Mouse (Mus musculus) layer of hippocampus, postnatal 25 days (tissue): ENCODE measurements at regions not wholly inside any gene's neighbourhood (a gene's known extent, or its start where the extent isn't known, plus 50 kb on each side); places are given as distances from the start of the nearest gene placed in this dataset.

Source experiments
- DNase-seq, 2 experiments: peaks; one replicate each; pipeline ENCODE4 v3.0.0; 2022; ENCODE audit warnings: mixed read lengths in 2 of 2, low spot score in 1 of 2; ENCODE audit errors: extremely low spot score in 1 of 2

DNA sequence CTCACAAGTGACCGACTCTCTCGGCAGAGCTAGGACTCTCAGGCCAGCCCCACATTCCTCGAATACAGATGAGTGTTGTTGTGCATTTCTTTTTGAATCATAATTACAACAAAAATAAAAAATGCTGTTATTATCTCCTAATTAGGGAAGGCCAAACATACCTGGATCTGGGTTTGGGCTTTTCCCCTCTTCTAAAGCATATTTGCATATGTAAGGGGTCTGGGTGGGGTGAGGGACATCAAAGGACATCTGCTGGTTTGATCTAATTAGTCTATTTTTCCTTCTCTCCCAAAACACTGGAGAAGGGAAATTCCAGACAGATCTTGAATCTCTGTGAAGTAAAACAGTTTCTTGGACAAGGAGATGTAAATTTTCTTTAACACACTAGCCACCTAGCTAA lies 85.3 kb downstream of the Tfap2a start:
- no peak for DNase-seq

DNA sequence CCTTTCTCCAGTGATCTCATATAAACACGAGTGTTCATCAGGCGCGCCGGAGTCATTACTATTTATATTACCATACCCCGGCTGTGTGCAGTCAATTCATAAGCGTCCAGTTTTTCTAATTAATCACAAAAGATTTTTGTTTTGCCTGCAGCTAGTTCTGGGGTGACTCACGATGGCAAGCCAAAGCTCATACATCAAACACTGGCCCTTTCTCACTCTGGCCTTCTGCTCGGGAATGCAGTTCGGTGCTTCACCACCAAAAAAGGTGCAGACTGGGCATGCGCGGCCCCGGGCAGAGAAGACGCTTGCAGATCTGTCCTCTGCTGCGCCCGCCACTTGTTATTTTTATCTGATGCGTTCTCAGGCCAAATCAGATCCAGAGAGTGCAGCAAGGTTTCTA lies 87.1 kb downstream of the Tfap2a start:
- DNase-seq: peak; percentile 71 to 86

DNA sequence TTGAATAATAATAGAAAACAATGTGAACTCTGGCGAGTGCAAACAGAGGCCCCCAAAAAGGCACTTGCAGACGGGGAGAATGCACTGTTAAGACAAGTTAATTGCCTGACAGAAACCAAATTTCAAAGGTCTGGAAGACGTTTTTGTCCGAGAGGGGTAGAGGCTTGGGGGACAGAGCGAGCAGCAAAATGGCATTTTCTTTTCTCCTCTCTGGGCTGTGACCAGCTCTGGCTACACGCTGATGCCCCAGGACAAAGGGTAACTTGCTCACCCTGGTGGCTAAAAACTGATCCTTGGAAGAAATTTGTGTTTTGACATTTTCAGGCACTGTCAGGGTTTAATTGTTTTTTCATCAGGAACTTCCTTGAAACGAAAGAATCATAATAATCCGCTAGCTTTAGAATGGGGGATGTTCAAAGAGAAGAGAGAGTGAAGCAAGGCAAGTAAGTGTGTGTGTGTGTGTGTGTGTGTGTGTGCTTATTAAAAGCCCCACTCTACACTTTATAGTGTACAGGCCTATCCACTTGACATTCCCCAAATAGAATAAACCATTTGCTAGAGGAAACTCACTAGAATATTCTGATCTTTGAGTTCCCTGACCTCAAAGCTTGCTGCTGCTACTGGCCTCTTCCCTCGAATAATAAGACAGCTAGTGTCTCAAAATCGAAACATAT lies 88.0 kb downstream of the Tfap2a start:
- DNase-seq: no peak

DNA sequence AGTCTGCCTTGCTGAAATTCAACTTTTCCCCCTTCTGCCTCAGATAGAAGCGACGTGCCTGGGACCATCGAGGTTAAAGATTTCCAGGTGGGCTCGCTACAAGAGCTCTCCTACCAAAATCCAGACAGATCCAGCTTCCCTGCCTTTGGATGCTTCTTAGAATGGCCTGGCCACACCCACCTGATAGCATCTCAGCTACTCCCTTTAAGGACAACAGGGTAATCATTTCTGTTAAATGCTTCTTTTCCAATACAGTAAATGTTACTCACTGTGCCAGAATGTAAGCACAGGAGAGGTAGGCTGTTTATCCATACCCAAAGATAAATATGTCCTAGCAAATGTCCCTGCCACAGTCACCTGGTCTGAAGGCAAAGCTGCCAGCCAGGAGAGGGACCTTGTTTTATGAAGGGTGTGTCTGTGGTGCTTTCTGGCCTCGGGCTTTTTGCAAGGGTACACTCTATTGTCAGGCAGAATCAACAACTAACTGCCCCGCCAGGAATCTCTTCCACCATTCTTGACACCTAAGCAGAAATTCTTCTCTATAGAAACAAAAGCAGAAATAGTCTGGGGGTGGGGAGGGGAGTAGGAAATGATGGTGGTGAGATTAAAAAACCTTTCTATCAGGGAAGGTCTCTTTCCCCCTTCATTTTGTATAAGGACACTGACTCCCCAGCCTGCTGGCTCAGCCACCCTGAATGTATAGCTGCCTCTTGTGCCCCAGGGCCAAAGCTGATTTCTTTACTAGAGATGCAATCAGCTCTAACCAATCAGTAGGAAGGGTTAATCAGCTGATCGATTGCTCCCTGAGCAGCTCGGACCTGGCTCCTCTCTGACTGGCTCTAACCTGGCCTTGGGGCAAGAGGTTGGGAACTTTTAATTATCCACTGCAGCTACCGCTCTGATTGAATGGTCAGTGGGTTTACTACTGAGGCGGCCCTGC lies 88.8 kb downstream of the Tfap2a start:
- no peak for DNase-seq

DNA sequence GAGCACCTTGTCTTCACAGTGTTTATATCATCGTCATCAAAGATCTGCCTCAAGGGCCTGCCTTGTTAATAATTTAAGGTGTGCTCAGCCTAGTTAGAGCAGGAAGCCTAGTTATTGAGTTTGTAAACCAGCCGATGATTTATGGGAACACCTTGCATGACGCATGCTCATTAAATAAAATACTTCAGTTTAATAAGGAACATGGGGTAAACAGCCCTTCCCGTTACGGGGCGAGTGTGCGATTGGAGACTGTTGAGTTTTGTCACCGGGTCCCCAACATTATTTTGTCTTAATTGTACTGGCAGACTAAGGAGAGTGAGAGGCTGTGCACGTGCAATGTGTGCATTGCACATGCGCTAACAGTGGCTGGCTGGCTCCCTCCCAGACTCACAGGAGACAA lies 92.0 kb downstream of the Tfap2a start:
- DNase-seq: no peak

DNA sequence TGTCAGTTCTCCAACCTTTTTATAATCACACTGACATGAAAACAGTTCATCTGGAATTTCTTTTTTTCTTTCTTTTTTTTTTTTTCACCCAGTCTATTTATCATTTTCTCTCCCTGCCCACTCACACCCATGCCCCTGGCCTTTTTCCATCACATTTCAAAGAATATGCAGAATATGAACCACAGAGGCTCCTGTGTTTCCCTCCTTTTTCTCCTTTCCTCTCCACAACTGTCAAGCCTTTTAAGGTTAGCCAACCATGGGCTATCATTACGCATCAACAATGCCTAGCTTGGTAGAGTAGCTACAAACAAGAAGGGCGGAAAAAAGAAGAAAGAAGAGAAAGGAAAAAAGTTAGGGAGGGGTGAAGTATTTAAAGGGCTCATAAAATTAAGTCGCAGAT lies 92.5 kb downstream of the Tfap2a start:
- no peak for DNase-seq

DNA sequence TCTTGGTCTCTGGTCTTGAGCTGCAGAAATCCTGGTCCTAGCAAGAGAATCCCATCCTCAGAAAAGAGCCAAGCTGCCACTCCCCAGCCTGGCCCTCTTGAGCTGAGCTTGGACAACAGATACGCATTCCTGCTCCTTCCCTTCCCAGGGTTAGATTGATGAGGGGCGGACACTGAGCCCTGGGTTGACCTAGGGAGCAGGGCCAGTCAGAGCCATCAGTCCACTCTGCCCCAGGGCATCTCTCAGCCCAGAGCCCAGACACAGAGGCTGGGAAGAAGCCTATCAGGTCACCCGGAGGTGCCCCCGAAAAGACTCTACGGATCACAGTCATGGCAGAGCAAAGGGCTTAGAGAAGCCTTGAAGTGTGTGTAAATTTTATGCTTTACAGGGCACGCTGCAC lies 95.2 kb downstream of the Tfap2a start:
- DNase-seq: no peak

DNA sequence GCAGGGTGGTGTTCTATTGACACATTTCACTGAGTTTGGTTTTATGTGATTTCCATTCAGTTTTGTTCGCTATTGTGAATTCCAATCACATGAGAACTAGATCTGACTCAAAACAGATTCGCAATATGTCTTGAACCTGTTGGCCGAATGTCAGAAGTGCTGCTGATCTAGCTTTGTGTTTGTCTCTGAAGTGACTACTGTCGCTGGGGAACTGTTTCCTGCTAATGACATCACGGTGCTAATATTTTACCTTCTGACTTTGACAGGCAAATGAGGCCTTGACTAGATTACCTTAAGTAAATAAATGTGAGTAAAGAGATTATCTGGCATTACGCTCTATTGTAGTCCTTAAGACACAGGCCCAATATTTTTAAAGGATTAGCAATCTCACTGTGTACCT lies 100.9 kb downstream of the Tfap2a start:
- DNase-seq: no peak

DNA sequence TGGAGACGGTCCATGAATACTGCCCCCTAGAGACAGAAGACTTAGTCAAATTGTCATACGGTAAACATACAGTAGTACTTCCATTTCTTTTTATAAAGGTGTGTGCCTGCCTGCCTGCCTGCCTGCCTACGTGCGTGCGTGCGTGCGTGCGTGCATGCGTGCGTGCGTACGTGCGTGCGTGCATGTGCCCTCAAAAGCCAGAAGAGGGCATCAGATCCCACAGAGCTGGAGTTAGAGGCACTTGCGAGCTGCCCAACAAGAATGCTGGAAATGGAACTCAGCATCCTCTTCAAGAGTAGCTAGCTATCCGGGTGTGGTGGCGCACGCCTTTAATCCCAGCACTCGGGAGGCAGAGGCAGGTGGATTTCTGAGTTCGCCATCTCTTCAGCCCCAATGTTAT lies 120.3 kb downstream of the Tfap2a start:
- no peak for DNase-seq

DNA sequence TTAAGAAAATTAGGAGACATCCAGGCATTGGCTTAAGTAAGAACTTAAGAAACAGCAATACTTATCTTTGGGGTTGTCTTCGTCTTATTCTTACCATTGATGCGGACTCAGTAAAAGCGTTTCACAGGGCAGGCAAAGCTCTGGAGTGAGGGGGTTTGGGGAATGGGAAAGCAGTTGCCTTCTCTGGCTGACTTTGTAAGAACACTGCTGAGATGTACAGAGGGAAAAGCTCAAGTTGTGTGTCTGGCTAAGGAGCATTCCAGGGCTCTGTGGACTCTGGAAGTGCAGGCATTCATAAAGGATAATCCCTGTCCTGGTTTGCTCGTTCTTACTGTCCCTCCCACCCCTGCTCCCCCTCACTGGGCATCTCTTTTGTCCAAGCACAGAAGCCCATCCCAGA lies 129.7 kb downstream of the Tfap2a start:
- no peak for DNase-seq

DNA sequence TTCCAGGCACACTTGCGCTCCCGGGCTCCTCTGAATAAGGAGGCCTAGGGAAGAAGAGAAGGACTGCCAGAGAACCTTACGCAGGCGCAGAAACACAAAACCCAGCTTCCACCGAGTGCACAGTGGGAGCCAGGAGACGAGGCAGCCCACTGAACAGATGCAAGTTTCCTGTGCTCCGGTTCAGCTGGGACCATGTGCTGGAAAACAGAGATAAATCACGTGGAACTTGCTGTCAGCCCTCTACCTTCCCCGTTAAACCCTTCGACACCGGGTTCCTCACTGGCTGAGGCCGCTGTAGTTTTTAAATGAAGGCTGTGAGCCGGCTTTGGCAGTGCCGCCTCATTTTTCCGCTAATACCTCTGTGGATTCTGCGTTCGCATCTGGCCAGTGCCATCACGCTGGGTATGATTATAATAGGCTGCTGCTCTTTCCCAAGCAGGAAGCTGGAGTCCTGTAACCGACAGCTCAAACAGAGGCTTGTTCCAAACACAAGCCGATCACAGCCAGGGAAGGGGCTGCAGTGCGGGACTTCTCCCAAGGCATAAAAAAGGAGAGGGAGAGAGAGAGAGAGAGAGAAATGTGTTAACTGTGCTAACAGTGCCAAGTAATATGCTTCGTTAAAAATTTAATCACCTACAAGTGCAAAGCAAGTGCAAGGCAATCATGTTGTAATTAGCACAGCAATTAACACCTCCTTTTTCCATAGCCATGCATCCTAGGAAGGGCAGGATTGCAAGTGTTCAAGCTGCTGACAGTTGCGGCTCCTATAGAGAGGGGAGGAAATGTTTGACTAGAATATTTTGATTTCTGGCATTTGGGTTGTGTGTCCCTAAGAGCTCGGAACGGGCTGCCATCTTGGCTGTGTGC lies 131.5 kb downstream of the Tfap2a start:
- DNase-seq: peak; percentile 30

DNA sequence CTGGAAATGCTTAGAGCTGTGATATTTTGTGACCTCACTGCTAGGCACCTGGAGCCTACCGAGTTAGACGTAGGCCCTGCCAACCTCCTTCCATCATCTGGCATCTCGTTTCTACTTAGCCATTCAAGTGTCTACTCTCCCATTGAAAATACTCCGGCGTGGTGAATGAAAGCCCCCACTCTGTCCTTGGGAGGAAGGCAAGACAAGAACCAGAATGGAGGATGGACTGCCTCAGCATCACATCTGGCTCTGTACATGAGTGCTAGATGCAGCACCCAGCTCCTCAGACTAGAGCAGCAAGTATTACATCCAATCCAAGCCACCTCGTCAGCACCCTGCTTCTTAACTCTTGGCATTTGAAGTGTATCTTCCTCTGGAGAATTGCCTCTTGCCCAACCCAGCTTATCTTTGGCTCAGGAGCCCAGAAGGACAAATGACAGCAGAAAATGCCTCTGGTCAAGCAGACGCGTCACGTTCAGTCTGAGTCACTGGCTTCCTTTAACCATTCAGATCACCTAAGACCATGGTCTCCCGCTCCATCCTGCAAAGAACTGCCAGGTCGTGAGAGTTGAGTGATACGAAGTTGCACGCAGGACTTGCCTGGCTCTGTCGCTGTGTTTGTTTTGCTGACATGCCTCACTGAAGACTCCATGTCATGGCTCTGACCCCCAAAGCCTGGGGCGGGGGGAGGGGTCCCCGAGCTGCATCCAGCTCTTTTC lies 132.3 kb downstream of the Tfap2a start:
- no peak for DNase-seq

DNA sequence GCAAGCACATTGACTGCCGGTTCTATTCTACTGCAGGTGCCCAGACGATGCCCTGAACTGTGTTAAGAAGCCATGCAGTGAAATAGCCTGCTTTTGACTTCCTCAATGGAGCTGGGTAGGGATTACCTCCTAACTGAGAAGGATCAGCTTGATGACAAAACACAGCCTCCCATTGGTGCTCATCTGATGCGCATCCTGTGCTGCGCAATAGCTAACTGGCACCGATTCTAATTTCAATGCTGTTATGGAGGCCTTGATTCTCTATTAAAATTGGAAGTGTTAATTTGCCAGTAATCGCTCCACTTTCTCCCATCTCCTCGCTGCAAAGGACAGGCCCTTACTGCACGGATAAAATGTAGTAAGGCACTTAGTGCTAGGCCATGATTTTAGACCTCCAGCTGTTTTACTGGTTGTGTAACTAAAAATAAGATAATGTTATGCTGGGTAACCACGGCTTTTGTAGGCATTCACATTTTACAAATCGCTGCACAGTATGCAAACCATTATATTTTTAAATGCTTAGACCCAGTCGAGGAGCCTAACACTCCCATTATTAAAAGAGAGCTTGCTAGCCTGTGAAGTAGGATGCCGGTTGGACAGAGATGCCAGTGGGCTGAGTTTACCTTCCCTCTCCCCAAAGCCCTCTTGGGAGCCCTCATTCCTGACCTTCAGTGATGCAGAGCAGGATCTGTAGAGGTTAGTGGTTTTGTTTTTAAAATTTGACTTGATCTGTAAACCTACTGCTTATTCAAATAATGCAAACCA lies 163.0 kb downstream of the Tfap2a start:
- no peak for DNase-seq

DNA sequence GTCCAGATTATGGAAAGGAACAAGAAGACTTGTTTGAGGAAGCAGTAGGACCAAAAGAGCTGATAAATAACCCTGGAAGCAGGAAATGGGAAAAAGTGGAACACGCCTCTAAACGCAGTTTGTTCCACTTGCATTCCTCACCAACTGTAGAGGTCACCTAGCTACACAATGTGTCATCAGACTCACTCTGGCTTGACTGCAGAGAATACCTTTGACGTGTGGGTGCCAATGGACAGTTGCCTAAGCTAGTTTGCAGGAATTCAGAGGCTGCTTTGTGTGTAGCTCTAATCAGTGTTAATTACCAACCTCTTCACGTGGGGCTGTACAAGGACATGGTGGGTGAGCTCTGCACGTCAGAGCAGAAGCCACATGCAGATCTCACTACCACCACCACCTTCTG lies 168.7 kb downstream of the Tfap2a start:
- no peak for DNase-seq

DNA sequence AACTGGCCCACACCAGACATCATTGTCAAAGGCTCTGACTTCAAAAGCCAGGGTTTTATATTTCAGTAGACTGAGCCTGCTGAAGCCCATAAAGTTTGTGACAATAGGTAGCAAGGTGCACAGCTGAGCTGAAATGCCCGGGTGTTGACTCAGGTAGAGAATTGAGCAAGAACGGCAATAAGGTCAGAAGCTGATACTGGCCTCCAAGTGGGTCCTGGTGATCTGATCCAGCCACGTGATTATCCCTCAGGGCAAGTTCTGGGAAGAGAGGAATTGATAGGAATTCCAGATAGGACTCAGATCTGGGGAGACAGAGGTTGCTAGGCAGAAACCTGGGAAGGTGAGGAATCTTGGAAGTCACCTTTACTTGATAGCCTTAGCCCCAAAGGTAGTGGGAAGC lies 170.4 kb downstream of the Tfap2a start:
- DNase-seq: no peak

DNA sequence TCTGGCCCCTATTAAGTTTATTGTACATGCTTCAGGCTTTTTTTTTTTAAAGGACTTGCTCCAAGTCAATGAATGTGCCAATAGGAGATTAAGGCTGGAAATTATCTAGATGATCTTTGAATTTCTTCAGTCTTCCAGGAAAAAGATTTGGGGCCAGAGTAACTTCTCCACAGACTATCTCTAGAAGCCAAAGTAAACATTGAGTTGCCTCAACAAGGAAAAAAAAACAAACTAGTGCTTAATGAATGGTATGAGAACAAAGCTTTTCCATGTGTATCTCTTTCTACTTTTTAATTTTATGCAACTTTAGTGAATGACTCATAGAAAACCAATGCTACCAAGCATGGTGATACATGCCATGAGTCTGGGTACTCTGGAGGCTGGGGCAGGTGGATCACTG lies 173.8 kb downstream of the Tfap2a start:
- DNase-seq: no peak

DNA sequence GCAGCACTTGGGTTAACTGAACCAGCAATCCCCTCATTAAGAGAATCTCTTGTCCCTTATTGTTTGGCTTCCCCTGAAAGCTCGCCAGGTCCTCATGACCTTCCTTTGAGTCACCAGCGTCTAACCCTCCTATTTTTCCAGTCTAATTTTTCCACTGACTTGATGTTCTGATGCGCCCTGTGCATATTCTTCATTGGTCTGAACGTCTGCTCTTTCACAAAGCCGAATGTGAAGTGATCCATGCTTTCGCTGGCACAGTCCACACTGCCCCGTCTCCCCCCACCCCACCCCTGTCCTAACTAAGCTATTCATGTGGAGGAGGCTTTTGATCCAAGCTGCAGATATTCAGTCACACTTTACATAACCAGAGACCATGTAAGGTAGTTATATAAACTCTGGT lies 183.8 kb downstream of the Tfap2a start:
- no peak for DNase-seq

DNA sequence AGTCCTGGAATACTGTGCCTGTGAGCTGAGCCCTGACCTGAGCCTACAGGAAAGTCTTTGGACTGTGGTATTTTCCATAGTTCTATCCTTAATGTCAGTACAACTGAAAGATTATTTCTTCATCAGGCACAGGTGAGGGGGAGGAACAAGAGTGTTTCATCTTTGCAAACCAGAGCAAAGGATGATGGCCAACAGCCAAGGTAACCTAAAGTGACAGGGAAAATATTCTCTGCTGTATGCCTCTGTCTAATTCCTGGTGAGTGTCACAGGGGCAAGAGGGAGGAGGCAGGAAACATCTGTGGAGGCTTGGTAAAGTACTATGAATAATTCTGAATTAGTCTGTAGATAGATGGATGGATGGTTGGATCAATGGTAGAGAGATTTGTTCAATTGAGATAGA lies 164.3 kb upstream of the Ofcc1 start:
- no peak for DNase-seq

DNA sequence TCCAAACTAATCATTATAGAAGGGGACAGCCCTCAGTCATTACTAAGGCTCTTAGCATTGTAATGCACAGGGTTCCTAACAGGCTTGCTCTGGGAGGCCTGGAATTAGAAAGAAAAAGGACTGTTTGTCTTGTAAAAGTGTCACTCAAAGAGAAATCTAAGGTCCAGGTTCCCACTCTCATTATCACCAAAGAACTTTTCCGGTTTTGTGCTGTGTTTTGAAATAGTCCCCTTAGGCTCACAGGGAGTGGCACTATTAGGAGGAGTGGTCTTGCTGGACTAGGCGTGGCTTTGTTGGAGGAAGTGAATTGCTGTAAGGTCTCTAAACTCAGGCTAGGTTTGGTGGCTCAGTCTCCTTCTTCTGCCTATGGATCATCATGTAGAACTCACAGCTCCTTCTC lies 161.9 kb upstream of the Ofcc1 start:
- no peak for DNase-seq

DNA sequence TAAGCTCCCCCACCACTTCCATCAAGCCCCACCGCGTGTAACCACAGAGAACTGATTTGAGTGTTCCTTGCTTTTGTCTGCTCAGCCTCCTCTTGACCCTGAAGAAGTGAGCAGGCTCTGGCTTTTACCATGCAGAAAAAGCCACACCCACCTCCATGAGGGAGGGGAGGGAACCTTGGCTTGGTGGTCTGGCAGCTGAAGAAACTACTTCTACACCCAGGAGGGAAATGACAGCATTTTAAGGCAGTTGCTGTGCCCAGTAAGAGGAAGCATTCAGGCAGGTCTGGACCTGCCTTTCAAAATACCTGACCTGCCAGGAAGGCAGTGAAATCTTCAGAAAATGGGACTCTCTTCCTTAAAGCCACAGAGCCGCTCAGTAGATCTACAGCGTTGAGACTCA lies 156.9 kb upstream of the Ofcc1 start:
- DNase-seq: no peak
